Mouse (Mus musculus) lung, embryonic 16.5 days (tissue): Measurements from ENCODE around the gene B4galnt2. TPM values are rescaled to one million over a fixed set of nuclear protein-coding genes. Genes with fewer than 3 reads are reported as not detected.
A peak's percentile ranks its signal among the peaks of the same experiment; 100 is the strongest.

Source experiments
- ATAC-seq: fragments of 200-750 bp; cut with Nextera tagmentation; 2 replicates; pipeline ENCODE4 v1.8.0; 2017; ENCODE audit warnings: low read depth, mild to moderate bottlenecking, moderate library complexity
- H3K27ac ChIP-seq: fragments of 300-500 bp; sonication (generic); 2 replicates; pipeline ENCODE4 v1.5.1; 2014; ENCODE audit warnings: mild to moderate bottlenecking, control low read depth, low read length
- H3K27me3 ChIP-seq: fragments of 300-500 bp; sonication (generic); 2 replicates; pipeline ENCODE4 v1.6.1; 2014; ENCODE audit warnings: low read depth, low read length, mixed read lengths; ENCODE audit not compliant: control insufficient read depth, insufficient read depth
- H3K36me3 ChIP-seq: fragments of 300-500 bp; sonication (generic); 2 replicates; pipeline ENCODE4 v1.6.1; 2014; ENCODE audit warnings: low read length; ENCODE audit not compliant: control insufficient read depth, insufficient read depth
- H3K4me1 ChIP-seq: fragments of 300-500 bp; sonication (generic); replicated peaks from 2 replicates; pipeline ENCODE4 v1.6.1; 2014; ENCODE audit warnings: low read length, mixed read lengths; ENCODE audit not compliant: control insufficient read depth, insufficient read depth
- H3K4me2 ChIP-seq: fragments of 300-500 bp; sonication (generic); 2 replicates; pipeline ENCODE4 v1.6.1; 2014; ENCODE audit warnings: low read depth, low read length, control low read depth
- H3K4me3 ChIP-seq: fragments of 300-500 bp; sonication (generic); 2 replicates; pipeline ENCODE4 v1.5.1; 2014; ENCODE audit warnings: mild to moderate bottlenecking, low read length, control low read depth
- H3K9ac ChIP-seq: fragments of 300-500 bp; sonication (generic); 2 replicates; pipeline ENCODE4 v1.6.1; 2014; ENCODE audit warnings: low read length, control low read depth
- H3K9me3 ChIP-seq: fragments of 300-500 bp; sonication (generic); 2 replicates; pipeline ENCODE4 v1.6.1; 2016; ENCODE audit warnings: low read length; ENCODE audit not compliant: control insufficient read depth
- WGBS: fragments of 180-500 bp; shearing (Covaris S2); extraction: QIAGEN DNeasy Blood & Tissue Kit; methylation state at CpG from one replicate; pipeline ENCODE4 v1.1.7; 2014; 5-methylcytosine and 5-hydroxymethylcytosine counted together
- polyA plus RNA-seq: library from polyadenylated mRNA; unstranded; fragments of >200 nt; fragmentation: Nextera tagmentation; extraction: Ambion mirVana; gene quantifications from 2 replicates; pipeline ENCODE4 v1.2.1, GENCODE M21; 2015

Gene B4galnt2
- polyA plus RNA-seq, 1 experiment from 2014 or later: 0.16 TPM

- Histone ChIP-seq H3K4me1 (peaks cover 41% of the 10 kb centered on the region), H3K36me3 (no peaks in the 10 kb centered on the region), H3K4me2 (peak overlapping the region; percentile 46; the same call in 1 of the 2 replicates), H3K9me3 (no peaks in the 10 kb centered on the region), H3K9ac (no peak overlapping the region), H3K27me3 (peaks cover 70% of the 10 kb centered on the region), H3K27ac (no peak overlapping the region), H3K4me3 (peak overlapping the region; percentile 31)
- no peak for ATAC-seq
- 3% methylated on average over 13 of the region's 15 CpGs for WGBS
Measured at GRCm38 (mm10) chr11:95831641-95832040, 83.0 kb downstream of the B4galnt2 start.

GRCm38 (mm10) chr11:95831276-95831619 lies 83.4 kb downstream of the B4galnt2 start:
- H3K4me1 ChIP-seq: peaks cover 37% of the 10 kb centered on the region
- ATAC-seq: no peak
- peak overlapping the region; percentile 46 for H3K4me2 ChIP-seq
- H3K36me3 ChIP-seq: no peaks in the 10 kb centered on the region
- WGBS: 2% methylated on average over 10 of the region's 10 CpGs
- peak overlapping the region; percentile 31 for H3K4me3 ChIP-seq
- no peak overlapping the region for H3K27ac ChIP-seq
- H3K9ac ChIP-seq: peak overlapping the region; percentile 40
- H3K27me3 ChIP-seq: peaks cover 74% of the 10 kb centered on the region
- H3K9me3 ChIP-seq: no peaks in the 10 kb centered on the region

GRCm38 (mm10) chr11:95830411-95831275 lies 84.0 kb downstream of the B4galnt2 start:
- Histone ChIP-seq H3K4me1 (peaks cover 32% of the 10 kb centered on the region), H3K4me2 (peak overlapping the region; percentile 46), H3K27me3 (peaks cover 75% of the 10 kb centered on the region), H3K27ac (no peak overlapping the region), H3K36me3 (no peaks in the 10 kb centered on the region), H3K9ac (peak overlapping the region; percentile 40), H3K4me3 (peak overlapping the region; percentile 31), H3K9me3 (no peaks in the 10 kb centered on the region)
- 3% methylated on average over 80 of the region's 80 CpGs for WGBS
- no peak for ATAC-seq

DNA sequence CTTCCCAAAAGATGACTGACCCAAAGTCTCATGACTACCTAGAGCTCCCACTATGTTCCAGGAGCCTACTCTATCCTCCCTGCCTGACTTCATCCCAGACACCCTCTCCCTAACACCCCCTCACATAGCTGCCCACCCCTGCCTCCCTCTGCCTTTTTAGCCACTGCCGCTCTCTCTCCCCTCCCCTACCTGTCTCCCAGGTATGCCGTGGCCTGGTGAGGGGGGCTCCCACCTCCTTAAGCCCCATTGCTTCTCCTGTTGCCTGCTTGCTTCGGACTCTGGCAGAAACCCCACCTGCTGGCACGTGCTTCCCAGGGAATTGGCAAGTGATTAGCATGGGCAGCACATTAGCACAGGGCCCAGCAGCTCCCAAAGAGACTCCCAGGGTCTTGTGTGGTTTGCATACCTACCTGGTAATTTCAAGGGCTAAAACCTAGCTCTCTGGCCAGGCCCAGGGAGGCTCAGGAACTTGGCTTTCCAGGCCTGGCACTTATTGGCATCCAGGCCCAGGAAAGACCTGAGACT lies 85.1 kb downstream of the B4galnt2 start:
- no peak overlapping the region for H3K9ac ChIP-seq
- 43% methylated on average over 4 of the region's 4 CpGs for WGBS
- peaks cover 30% of the 10 kb centered on the region for H3K4me1 ChIP-seq
- ATAC-seq: no peak
- H3K27me3 ChIP-seq: peaks cover 82% of the 10 kb centered on the region
- H3K36me3 ChIP-seq: no peaks in the 10 kb centered on the region
- no peak overlapping the region for H3K4me2 ChIP-seq
- H3K9me3 ChIP-seq: no peaks in the 10 kb centered on the region
- H3K27ac ChIP-seq: no peak overlapping the region
- no peak overlapping the region for H3K4me3 ChIP-seq

DNA sequence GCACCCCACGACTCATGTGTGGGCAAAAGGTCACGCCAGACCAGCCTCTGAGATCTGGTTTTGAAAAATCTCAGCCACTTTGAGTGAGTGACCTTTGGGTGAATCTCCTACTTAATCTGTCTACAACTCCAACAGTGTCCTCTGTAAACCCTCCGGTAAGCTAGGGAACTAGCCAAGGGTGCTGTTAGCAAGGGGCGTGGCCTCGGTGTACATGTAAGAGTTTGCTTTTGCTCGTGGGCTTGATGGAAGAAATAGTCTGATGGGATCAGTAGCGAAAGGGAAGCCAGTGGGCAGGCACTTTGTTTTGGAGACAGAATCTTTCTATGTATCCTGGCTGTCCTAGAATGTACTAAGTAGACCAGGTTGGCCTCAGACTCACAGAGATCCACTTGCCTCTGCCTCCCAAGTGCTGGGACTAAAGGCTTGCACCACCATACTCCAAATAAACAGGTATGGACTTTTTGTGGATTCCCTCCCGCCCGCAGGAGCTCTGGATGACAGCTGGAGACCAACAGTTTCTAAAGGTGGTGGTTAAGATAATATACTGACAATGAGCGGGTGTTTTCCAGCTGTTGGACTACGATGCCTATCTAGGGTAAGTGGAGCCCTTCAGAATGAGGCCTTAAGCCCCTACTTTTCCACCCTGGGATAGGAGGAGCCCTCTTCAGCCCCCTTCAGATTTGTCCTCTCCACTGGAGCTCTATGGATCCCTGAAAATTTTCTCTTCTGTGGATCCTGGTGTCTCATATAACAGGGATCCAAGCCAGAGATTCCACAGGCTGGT lies 86.3 kb downstream of the B4galnt2 start:
- Histone ChIP-seq H3K9ac (no peak overlapping the region), H3K36me3 (no peaks in the 10 kb centered on the region), H3K4me2 (no peak overlapping the region), H3K27me3 (peaks cover 71% of the 10 kb centered on the region), H3K4me1 (peaks cover 22% of the 10 kb centered on the region), H3K9me3 (no peaks in the 10 kb centered on the region), H3K27ac (no peak overlapping the region), H3K4me3 (no peak overlapping the region)
- ATAC-seq: no peak
- 58% methylated on average over 11 of the region's 11 CpGs for WGBS

- ATAC-seq: no peak
- Histone ChIP-seq H3K36me3 (no peaks in the 10 kb centered on the region), H3K27me3 (peaks cover 63% of the 10 kb centered on the region), H3K9ac (no peak overlapping the region), H3K4me1 (peaks cover 22% of the 10 kb centered on the region), H3K4me2 (no peak overlapping the region), H3K4me3 (no peak overlapping the region), H3K9me3 (no peaks in the 10 kb centered on the region), H3K27ac (no peak overlapping the region)
- 13% methylated on average over 3 of the region's 3 CpGs for WGBS
Measured at GRCm38 (mm10) chr11:95827464-95828085, 87.1 kb downstream of the B4galnt2 start.

GRCm38 (mm10) chr11:95827168-95827447 lies 87.6 kb downstream of the B4galnt2 start:
- H3K9ac ChIP-seq: no peak overlapping the region
- no peak overlapping the region for H3K4me2 ChIP-seq
- H3K9me3 ChIP-seq: no peaks in the 10 kb centered on the region
- H3K4me1 ChIP-seq: peaks cover 22% of the 10 kb centered on the region
- H3K27me3 ChIP-seq: peaks cover 58% of the 10 kb centered on the region
- H3K27ac ChIP-seq: no peak overlapping the region
- no peak overlapping the region for H3K4me3 ChIP-seq
- WGBS: 19% methylated on average over 3 of the region's 3 CpGs
- no peak for ATAC-seq
- H3K36me3 ChIP-seq: no peaks in the 10 kb centered on the region

DNA sequence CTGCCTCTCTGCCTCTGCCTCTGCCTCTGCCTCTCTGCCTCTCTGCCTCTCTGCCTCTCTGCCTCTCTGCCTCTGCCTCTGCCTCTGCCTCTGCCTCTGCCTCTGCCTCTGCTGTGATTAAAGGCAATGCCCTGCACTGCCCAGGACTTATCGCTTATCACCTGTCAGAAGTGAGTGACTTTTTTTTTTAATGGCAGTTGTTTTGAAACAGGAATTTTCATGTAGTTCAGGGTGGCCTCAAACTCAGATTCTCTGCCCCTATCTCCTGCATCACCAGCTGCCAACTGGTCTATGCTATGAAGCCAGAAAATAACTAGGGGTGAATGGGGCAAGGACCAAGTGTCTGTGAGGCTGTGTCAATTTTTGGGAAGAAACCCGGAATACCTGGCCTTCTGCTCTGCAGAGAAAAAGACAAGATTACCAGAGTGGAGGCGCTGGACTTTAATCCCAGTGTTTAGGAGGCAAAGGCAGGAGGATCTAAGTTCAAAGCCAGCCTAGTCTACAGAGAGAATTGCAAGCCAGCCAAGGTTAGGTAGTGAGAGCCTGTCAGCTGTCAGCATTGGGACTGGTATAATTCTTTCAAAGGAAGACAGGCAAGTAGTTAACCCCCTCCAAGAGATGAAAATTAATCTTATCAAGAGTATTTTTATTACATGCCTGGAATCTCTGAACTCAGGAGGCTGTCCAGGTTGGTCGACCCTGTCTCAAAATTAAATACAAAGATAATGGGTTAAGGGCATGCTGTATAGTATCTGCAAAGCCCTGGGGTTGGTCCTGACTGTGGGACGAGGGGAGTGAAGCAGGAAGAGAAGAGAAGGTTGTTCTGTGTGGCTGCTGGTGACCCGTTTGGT lies 88.1 kb downstream of the B4galnt2 start:
- Histone ChIP-seq H3K27me3 (peaks cover 54% of the 10 kb centered on the region), H3K4me2 (no peak overlapping the region), H3K9ac (no peak overlapping the region), H3K9me3 (no peaks in the 10 kb centered on the region), H3K4me3 (no peak overlapping the region), H3K36me3 (no peaks in the 10 kb centered on the region), H3K4me1 (peaks cover 22% of the 10 kb centered on the region), H3K27ac (no peak overlapping the region)
- WGBS: 46% methylated on average over 6 of the region's 6 CpGs
- ATAC-seq: no peak
